Mouse (Mus musculus) forebrain, embryonic 16.5 days (tissue): Measurements from ENCODE around the gene Neo1. TPM values are rescaled to one million over a fixed set of nuclear protein-coding genes. Genes with fewer than 3 reads are reported as not detected.

Source experiments
- ATAC-seq: fragments of 200-750 bp; cut with Nextera tagmentation; 2 replicates; pipeline ENCODE4 v1.8.0; 2017; ENCODE audit warnings: mild to moderate bottlenecking, moderate library complexity
- H3K27ac ChIP-seq: fragments of 300-500 bp; sonication (generic); 2 replicates; pipeline ENCODE4 v1.5.1; 2014; ENCODE audit warnings: low read length, control low read depth
- H3K27me3 ChIP-seq: fragments of 300-500 bp; sonication (generic); replicated peaks from 2 replicates; pipeline ENCODE4 v1.6.1; 2014; ENCODE audit warnings: low read length; ENCODE audit not compliant: control insufficient read depth, insufficient read depth
- H3K36me3 ChIP-seq: fragments of 300-500 bp; sonication (generic); 2 replicates; pipeline ENCODE4 v1.6.1; 2014; ENCODE audit not compliant: control insufficient read depth, insufficient read depth
- H3K4me1 ChIP-seq: fragments of 300-500 bp; sonication (generic); replicated peaks from 2 replicates; pipeline ENCODE4 v1.6.1; 2014; ENCODE audit warnings: low read length; ENCODE audit not compliant: control insufficient read depth, insufficient read depth
- H3K4me2 ChIP-seq: fragments of 300-500 bp; sonication (generic); 2 replicates; pipeline ENCODE4 v1.6.1; 2014; ENCODE audit warnings: mild to moderate bottlenecking, low read length, control low read depth
- H3K4me3 ChIP-seq: fragments of 300-500 bp; sonication (generic); replicated peaks from 2 replicates; pipeline ENCODE4 v1.5.1; 2014; ENCODE audit warnings: mild to moderate bottlenecking, low read length, control low read depth
- H3K9ac ChIP-seq: fragments of 300-500 bp; sonication (generic); replicated peaks from 2 replicates; pipeline ENCODE4 v1.6.1; 2014; ENCODE audit warnings: low read depth, low read length, control low read depth
- H3K9me3 ChIP-seq: fragments of 300-500 bp; sonication (generic); 2 replicates; pipeline ENCODE4 v1.6.1; 2016; ENCODE audit warnings: low read length; ENCODE audit not compliant: control insufficient read depth
- WGBS: fragments of 180-500 bp; shearing (Covaris S2); extraction: QIAGEN DNeasy Blood & Tissue Kit; methylation state at CpG from one replicate; pipeline ENCODE4 v1.1.7; 2014; 5-methylcytosine and 5-hydroxymethylcytosine counted together
- polyA plus RNA-seq: library from polyadenylated mRNA; unstranded; fragments of >200 nt; fragmentation: Nextera tagmentation; extraction: Ambion mirVana; gene quantifications from 2 replicates; pipeline ENCODE4 v1.2.1, GENCODE M21; 2015

The Neo1 gene
- polyA plus RNA-seq, 1 experiment from 2014 or later, result 64.7 TPM

- Histone ChIP-seq H3K9ac (no peak overlapping the region), H3K27ac (peak overlapping the region; percentile 89), H3K9me3 (no peaks in the 10 kb centered on the region), H3K4me3 (no peak overlapping the region), H3K27me3 (no peaks in the 10 kb centered on the region), H3K4me2 (no peak overlapping the region), H3K36me3 (no peaks in the 10 kb centered on the region), H3K4me1 (peaks cover 16% of the 10 kb centered on the region)
- ATAC-seq, result peak; percentile 94
- 51% methylated on average over 9 of the region's 9 CpGs for WGBS
Measured at GRCm38 (mm10) chr9:59060026-59060605, 23.9 kb upstream of the Neo1 start.

GRCm38 (mm10) chr9:59059158-59059557 is 22.9 kb upstream of the Neo1 start:
- Histone ChIP-seq H3K4me1 (peaks cover 16% of the 10 kb centered on the region), H3K4me2 (no peak overlapping the region), H3K4me3 (no peak overlapping the region), H3K27ac (peak overlapping the region; percentile 89), H3K36me3 (no peaks in the 10 kb centered on the region), H3K9ac (no peak overlapping the region), H3K9me3 (no peaks in the 10 kb centered on the region), H3K27me3 (no peaks in the 10 kb centered on the region)
- 42% methylated on average over 6 of the region's 6 CpGs for WGBS
- peak; percentile 69; the same call in 1 of the 2 replicates for ATAC-seq

- Histone ChIP-seq H3K4me2 (no peak overlapping the region), H3K9ac (no peak overlapping the region), H3K27me3 (no peaks in the 10 kb centered on the region), H3K4me3 (no peak overlapping the region), H3K9me3 (no peaks in the 10 kb centered on the region), H3K27ac (no peak overlapping the region; the same call in 1 of the 2 replicates), H3K4me1 (peaks cover 16% of the 10 kb centered on the region), H3K36me3 (no peaks in the 10 kb centered on the region)
- ATAC-seq, result no peak
- 62% methylated on average over 6 of the region's 6 CpGs for WGBS
Measured at GRCm38 (mm10) chr9:59058060-59058459, 21.8 kb upstream of the Neo1 start.

- no peak overlapping the region for H3K27ac ChIP-seq
- H3K4me1 ChIP-seq, result peaks cover 16% of the 10 kb centered on the region
- no peaks in the 10 kb centered on the region for H3K36me3 ChIP-seq
- H3K4me3 ChIP-seq, result no peak overlapping the region
- H3K27me3 ChIP-seq, result no peaks in the 10 kb centered on the region
- 83% methylated on average over 8 of the region's 8 CpGs for WGBS
- no peaks in the 10 kb centered on the region for H3K9me3 ChIP-seq
- no peak for ATAC-seq
- H3K4me2 ChIP-seq, result no peak overlapping the region
- H3K9ac ChIP-seq, result no peak overlapping the region
Measured at GRCm38 (mm10) chr9:59056281-59056680, 20.0 kb upstream of the Neo1 start.

- ATAC-seq, result no peak
- Histone ChIP-seq H3K27me3 (no peaks in the 10 kb centered on the region), H3K4me1 (peaks cover 5% of the 10 kb centered on the region), H3K4me2 (no peak overlapping the region), H3K9me3 (no peaks in the 10 kb centered on the region), H3K9ac (no peak overlapping the region), H3K4me3 (no peak overlapping the region), H3K27ac (no peak overlapping the region), H3K36me3 (no peaks in the 10 kb centered on the region)
Measured at GRCm38 (mm10) chr9:59041805-59042204, 5.6 kb upstream of the Neo1 start.

- WGBS, result under 1% methylated on average over 55 of the region's 56 CpGs
- H3K9ac ChIP-seq, result peak overlapping the region; percentile 98
- H3K9me3 ChIP-seq, result no peaks in the 10 kb centered on the region
- H3K4me3 ChIP-seq, result peak overlapping the region; percentile 89
- H3K27me3 ChIP-seq, result no peaks in the 10 kb centered on the region
- H3K27ac ChIP-seq, result peak overlapping the region; percentile 100
- peak overlapping the region; percentile 89 for H3K4me2 ChIP-seq
- H3K36me3 ChIP-seq, result no peaks in the 10 kb centered on the region
- ATAC-seq, result peak; percentile 25
- H3K4me1 ChIP-seq, result peaks cover 24% of the 10 kb centered on the region
Measured at GRCm38 (mm10) chr9:59036732-59037341, 596 bp upstream of the Neo1 start.

GRCm38 (mm10) chr9:59035342-59036158 is 691 bp downstream of the Neo1 start:
- under 1% methylated on average over 61 of the region's 63 CpGs for WGBS
- no peaks in the 10 kb centered on the region for H3K36me3 ChIP-seq
- H3K9me3 ChIP-seq, result no peaks in the 10 kb centered on the region
- H3K27ac ChIP-seq, result peak overlapping the region; percentile 100
- H3K4me1 ChIP-seq, result peaks cover 24% of the 10 kb centered on the region
- no peaks in the 10 kb centered on the region for H3K27me3 ChIP-seq
- peak overlapping the region; percentile 89 for H3K4me3 ChIP-seq
- peak overlapping the region; percentile 98 for H3K9ac ChIP-seq
- peak overlapping the region; percentile 89 for H3K4me2 ChIP-seq
- peak; percentile 9 for ATAC-seq

GRCm38 (mm10) chr9:59034836-59035235 is 1.4 kb downstream of the Neo1 start:
- WGBS, result 22% methylated on average over 5 of the region's 5 CpGs
- H3K27ac ChIP-seq, result no peak overlapping the region
- H3K4me2 ChIP-seq, result peak overlapping the region; percentile 89
- ATAC-seq, result no peak
- H3K4me3 ChIP-seq, result peak overlapping the region; percentile 89
- H3K9me3 ChIP-seq, result no peaks in the 10 kb centered on the region
- no peak overlapping the region; the same call in 1 of the 2 replicates for H3K9ac ChIP-seq
- H3K27me3 ChIP-seq, result no peaks in the 10 kb centered on the region
- no peaks in the 10 kb centered on the region for H3K36me3 ChIP-seq
- H3K4me1 ChIP-seq, result peaks cover 24% of the 10 kb centered on the region

- 66% methylated on average over 3 of the region's 3 CpGs for WGBS
- peak overlapping the region; percentile 47 for H3K4me2 ChIP-seq
- H3K4me3 ChIP-seq, result peak overlapping the region; percentile 27
- H3K9me3 ChIP-seq, result peaks cover 4% of the 10 kb centered on the region; the same call in 1 of the 2 replicates
- no peaks in the 10 kb centered on the region for H3K36me3 ChIP-seq
- no peak overlapping the region for H3K9ac ChIP-seq
- H3K4me1 ChIP-seq, result peaks cover 24% of the 10 kb centered on the region
- H3K27me3 ChIP-seq, result no peaks in the 10 kb centered on the region
- no peak overlapping the region for H3K27ac ChIP-seq
- ATAC-seq, result no peak
Measured at GRCm38 (mm10) chr9:59033492-59033891, 2.7 kb downstream of the Neo1 start.
